Mouse (Mus musculus) midbrain, embryonic 15.5 days (tissue): ENCODE data around the gene Msi2. TPM values are rescaled to one million over a fixed set of nuclear protein-coding genes. Genes with fewer than 3 reads are reported as not detected.

Experiments
- ATAC-seq: fragments of 200-750 bp; cut with Nextera tagmentation; replicated peaks from 2 replicates; pipeline ENCODE4 v1.8.0; 2017; ENCODE audit warnings: moderate TSS enrichment
- H3K27ac ChIP-seq: fragments of 300-500 bp; sonication (generic); 2 replicates; pipeline ENCODE4 v1.5.1; 2015; ENCODE audit warnings: mild to moderate bottlenecking, inconsistent platforms
- H3K27me3 ChIP-seq: fragments of 300-500 bp; sonication (generic); replicated peaks from 2 replicates; pipeline ENCODE4 v1.6.1; 2015; ENCODE audit warnings: inconsistent platforms
- H3K36me3 ChIP-seq: fragments of 300-500 bp; sonication (generic); replicated peaks from 2 replicates; pipeline ENCODE4 v1.6.1; 2015; ENCODE audit warnings: inconsistent platforms
- H3K4me1 ChIP-seq: fragments of 300-500 bp; sonication (generic); 2 replicates; pipeline ENCODE4 v1.6.1; 2015; ENCODE audit warnings: inconsistent platforms
- H3K4me2 ChIP-seq: fragments of 300-500 bp; sonication (generic); 2 replicates; pipeline ENCODE4 v1.6.1; 2015; ENCODE audit warnings: inconsistent platforms, mild to moderate bottlenecking, moderate library complexity
- H3K4me3 ChIP-seq: fragments of 300-500 bp; sonication (generic); 2 replicates; pipeline ENCODE4 v1.5.1; 2015; ENCODE audit warnings: mild to moderate bottlenecking, inconsistent platforms
- H3K9ac ChIP-seq: fragments of 300-500 bp; sonication (generic); 2 replicates; pipeline ENCODE4 v1.6.1; 2015; ENCODE audit warnings: mild to moderate bottlenecking, inconsistent platforms
- H3K9me3 ChIP-seq: fragments of 300-500 bp; sonication (generic); 2 replicates; pipeline ENCODE4 v1.6.1; 2016; ENCODE audit warnings: inconsistent platforms
- WGBS: fragments of 180-500 bp; shearing (Covaris S2); methylation state at CpG from one replicate; pipeline ENCODE4 v1.1.7; 2015; ENCODE audit warnings: mixed read lengths; 5-methylcytosine and 5-hydroxymethylcytosine counted together
- polyA plus RNA-seq: library from polyadenylated mRNA; unstranded; fragments of >200 nt; fragmentation: Nextera tagmentation; extraction: Ambion mirVana; gene quantifications from 2 replicates; pipeline ENCODE4 v1.2.1, GENCODE M21; 2015

The Msi2 gene
- polyA plus RNA-seq, 1 experiment from 2014 or later: 33.6 TPM

- Histone ChIP-seq H3K27ac (no peak overlapping the region), H3K9me3 (no peaks in the 10 kb centered on the region), H3K9ac (no peak overlapping the region), H3K4me3 (no peak overlapping the region), H3K27me3 (no peaks in the 10 kb centered on the region), H3K36me3 (no peaks in the 10 kb centered on the region), H3K4me2 (no peak overlapping the region), H3K4me1 (peaks cover 42% of the 10 kb centered on the region)
- WGBS: 93% methylated on average over 3 of the region's 3 CpGs
- no peak for ATAC-seq
These were observed 223.3 kb downstream of the Msi2 start for GRCm38 (mm10) chr11:88495018-88495417.

DNA sequence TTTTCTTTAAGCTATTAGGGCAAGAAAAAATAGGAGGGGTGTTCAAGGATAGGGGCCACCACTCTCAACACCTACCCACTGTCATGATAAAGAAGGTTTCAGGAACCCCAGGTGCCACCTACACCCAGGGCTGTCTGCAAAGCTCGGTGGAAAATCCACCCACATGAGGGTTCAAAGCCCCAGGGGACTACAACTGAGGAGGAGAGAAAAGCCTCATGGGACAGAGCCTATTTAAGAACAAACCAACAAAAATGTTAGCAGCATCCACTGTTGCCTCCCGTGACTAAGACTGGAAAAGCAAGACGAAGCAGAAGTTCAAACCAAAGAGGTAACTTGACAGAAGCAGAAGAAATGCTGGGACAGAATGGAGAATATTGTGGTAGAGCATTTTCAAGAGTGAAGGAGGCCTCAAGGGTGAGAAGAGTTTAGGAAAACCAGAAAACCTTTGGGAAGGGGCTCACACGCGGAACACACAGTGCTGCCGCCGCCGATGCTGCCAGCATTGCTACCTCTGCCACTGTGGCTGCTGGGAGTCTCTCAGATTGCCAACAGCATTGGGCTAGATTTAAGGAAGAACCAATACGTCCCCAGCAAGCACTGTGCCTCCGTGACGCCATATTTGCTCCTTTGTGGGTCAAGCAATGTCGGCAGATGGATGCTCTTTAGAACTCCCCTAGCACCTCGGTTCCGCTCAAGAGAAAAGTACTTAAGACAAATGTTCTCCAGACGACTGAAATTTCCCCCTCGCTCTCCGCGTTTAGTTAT, 224.3 kb downstream of the Msi2 start:
- ATAC-seq: no peak
- H3K27me3 ChIP-seq: no peaks in the 10 kb centered on the region
- no peaks in the 10 kb centered on the region for H3K36me3 ChIP-seq
- 0 out of 2 replicates have a peak overlapping the region, but pooled peaks have one; percentile 10 for H3K27ac ChIP-seq
- H3K4me3 ChIP-seq: no peak overlapping the region
- 87% methylated on average over 18 of the region's 18 CpGs for WGBS
- no peaks in the 10 kb centered on the region for H3K9me3 ChIP-seq
- H3K4me1 ChIP-seq: peaks cover 53% of the 10 kb centered on the region
- no peak overlapping the region for H3K4me2 ChIP-seq
- H3K9ac ChIP-seq: no peak overlapping the region

DNA sequence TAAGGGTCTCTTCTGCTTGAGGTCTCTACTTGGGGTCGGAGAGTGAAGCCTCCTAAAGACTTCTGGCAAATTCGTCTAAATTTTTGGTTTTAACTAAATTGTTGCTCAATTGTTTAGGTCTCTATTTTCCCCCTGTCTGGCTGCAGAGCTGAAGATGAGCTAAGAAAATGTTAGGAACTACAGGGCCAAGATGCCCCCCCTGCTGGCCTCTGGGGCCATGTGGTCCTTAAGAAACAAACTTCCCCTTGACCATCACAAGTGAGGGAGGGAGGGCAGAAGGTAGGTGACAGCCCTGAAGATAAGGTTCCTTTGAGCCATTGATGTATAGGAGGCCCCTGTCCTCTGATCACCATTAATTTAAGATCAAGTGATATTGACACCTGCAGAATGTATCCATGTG, 225.7 kb downstream of the Msi2 start:
- Histone ChIP-seq H3K4me3 (no peak overlapping the region), H3K4me1 (peaks cover 55% of the 10 kb centered on the region), H3K36me3 (no peaks in the 10 kb centered on the region), H3K4me2 (no peak overlapping the region), H3K9ac (no peak overlapping the region), H3K27ac (no peak overlapping the region), H3K27me3 (no peaks in the 10 kb centered on the region), H3K9me3 (no peaks in the 10 kb centered on the region)
- no peak for ATAC-seq
- WGBS: 93% methylated on average over 2 of the region's 2 CpGs

- no peaks in the 10 kb centered on the region for H3K9me3 ChIP-seq
- no peak overlapping the region for H3K4me3 ChIP-seq
- ATAC-seq: no peak
- no peak overlapping the region for H3K9ac ChIP-seq
- no peaks in the 10 kb centered on the region for H3K36me3 ChIP-seq
- H3K4me1 ChIP-seq: peaks cover 56% of the 10 kb centered on the region
- H3K27me3 ChIP-seq: no peaks in the 10 kb centered on the region
- 75% methylated on average over 4 of the region's 4 CpGs for WGBS
- peak overlapping the region; percentile 66 for H3K27ac ChIP-seq
- H3K4me2 ChIP-seq: no peak overlapping the region
These were observed 228.3 kb downstream of the Msi2 start for GRCm38 (mm10) chr11:88489985-88490384.

DNA sequence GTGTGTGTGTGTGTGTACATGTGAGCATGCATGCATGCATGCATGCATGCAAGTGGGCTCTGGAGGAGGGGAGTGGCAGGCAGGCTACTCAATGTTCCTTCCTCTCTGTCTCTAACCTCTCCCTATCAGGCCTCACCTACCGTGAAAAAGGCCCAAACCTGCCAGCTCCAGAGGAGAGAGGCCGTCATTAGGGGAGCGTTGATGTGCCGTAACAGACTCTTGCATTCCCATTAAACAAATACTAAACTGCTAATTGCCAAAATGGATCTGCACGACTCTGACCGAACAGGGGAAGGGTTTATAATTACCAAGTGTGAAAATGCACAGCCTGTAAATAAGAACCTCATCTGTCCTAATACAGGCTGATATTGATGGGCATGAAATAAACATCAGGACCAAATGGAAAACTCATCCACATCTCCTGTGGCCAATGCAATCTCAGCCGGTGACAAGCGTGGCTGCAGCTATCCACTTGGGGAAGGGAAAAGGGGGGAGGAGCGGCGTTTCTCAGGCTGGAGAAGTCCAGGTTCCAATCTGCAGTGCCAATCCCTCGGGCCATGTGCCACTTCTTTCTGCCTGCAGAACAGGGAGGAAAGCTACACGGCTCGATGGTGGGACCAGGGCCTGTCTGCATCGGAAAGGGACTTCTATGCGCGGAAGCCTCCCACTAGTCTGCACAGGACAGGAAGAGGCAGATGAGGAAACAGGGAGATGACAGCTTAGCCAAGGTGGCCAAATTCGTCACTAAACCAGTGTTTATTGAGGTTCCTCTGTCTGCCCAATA, 229.2 kb downstream of the Msi2 start:
- no peak overlapping the region for H3K9ac ChIP-seq
- peak; percentile 45; the same call in 1 of the 2 replicates for ATAC-seq
- H3K36me3 ChIP-seq: no peaks in the 10 kb centered on the region
- no peaks in the 10 kb centered on the region for H3K9me3 ChIP-seq
- no peak overlapping the region for H3K4me3 ChIP-seq
- H3K4me1 ChIP-seq: peaks cover 50% of the 10 kb centered on the region
- H3K4me2 ChIP-seq: no peak overlapping the region
- no peaks in the 10 kb centered on the region for H3K27me3 ChIP-seq
- H3K27ac ChIP-seq: peak overlapping the region; percentile 66
- WGBS: 44% methylated on average over 17 of the region's 17 CpGs

- Histone ChIP-seq H3K4me2 (no peak overlapping the region), H3K4me3 (no peak overlapping the region), H3K27me3 (no peaks in the 10 kb centered on the region), H3K36me3 (no peaks in the 10 kb centered on the region), H3K9me3 (no peaks in the 10 kb centered on the region), H3K9ac (no peak overlapping the region), H3K27ac (peak overlapping the region; percentile 66), H3K4me1 (peaks cover 54% of the 10 kb centered on the region)
- peak; percentile 46 for ATAC-seq
- 35% methylated on average over 13 of the region's 13 CpGs for WGBS
These were observed 230.0 kb downstream of the Msi2 start for GRCm38 (mm10) chr11:88488175-88488940.

- ATAC-seq: no peak
- H3K36me3 ChIP-seq: no peaks in the 10 kb centered on the region
- no peaks in the 10 kb centered on the region for H3K9me3 ChIP-seq
- no peaks in the 10 kb centered on the region for H3K27me3 ChIP-seq
- H3K27ac ChIP-seq: no peak overlapping the region
- no peak overlapping the region for H3K4me2 ChIP-seq
- no peak overlapping the region for H3K4me3 ChIP-seq
- no peak overlapping the region for H3K9ac ChIP-seq
- H3K4me1 ChIP-seq: peaks cover 64% of the 10 kb centered on the region
- WGBS: 54% methylated on average over 1 of the region's 1 CpGs
These were observed 232.3 kb downstream of the Msi2 start for GRCm38 (mm10) chr11:88485987-88486386.

DNA sequence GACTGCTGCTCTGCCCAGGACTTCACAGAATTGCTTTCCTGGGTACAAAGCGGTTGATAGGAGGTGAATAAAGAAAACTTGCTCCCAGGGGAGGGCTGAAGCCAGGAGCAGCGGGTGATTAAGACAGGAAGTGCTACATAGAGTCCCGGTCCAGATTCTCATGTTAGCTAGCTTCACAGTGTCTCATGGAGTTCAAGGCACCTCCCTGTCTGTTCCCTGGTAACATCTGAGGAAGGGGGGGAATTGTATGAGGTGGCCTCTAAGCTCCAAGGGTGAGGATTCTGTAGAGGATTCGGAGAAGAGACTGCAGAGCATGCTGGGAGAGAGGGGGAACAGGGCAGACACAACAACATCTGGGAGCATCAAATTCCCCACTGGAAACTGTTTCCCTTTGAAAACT, 233.2 kb downstream of the Msi2 start:
- Histone ChIP-seq H3K9ac (no peak overlapping the region), H3K9me3 (no peaks in the 10 kb centered on the region), H3K36me3 (no peaks in the 10 kb centered on the region), H3K27ac (0 out of 2 replicates have a peak overlapping the region, but pooled peaks have one; percentile 1), H3K4me1 (peaks cover 69% of the 10 kb centered on the region), H3K27me3 (no peaks in the 10 kb centered on the region), H3K4me3 (no peak overlapping the region), H3K4me2 (no peak overlapping the region)
- no peak for ATAC-seq
- WGBS: 20% methylated on average over 4 of the region's 4 CpGs

DNA sequence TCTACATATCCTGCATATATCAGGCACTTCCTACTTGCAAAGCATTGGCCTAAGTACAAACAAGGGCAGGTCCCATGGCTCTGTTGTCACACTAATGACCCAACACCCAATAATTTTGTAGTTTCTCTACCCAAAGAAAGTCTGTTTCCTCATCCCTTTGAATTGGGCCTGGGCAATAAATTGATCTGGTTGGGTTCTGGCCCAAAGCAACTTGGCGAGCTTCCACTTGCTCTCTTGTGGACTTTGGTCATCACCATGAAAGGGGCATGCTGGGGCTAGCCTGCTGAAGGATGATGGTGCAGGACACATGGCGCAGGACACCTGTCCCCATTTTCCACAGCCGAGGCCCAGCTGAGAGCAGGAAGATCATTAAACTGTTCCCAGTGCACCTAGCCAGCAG, 234.3 kb downstream of the Msi2 start:
- Histone ChIP-seq H3K9me3 (no peaks in the 10 kb centered on the region), H3K4me1 (peaks cover 68% of the 10 kb centered on the region), H3K4me2 (no peak overlapping the region), H3K36me3 (no peaks in the 10 kb centered on the region), H3K9ac (no peak overlapping the region), H3K27me3 (no peaks in the 10 kb centered on the region), H3K27ac (peak overlapping the region; percentile 85; the same call in 1 of the 2 replicates), H3K4me3 (no peak overlapping the region)
- ATAC-seq: no peak
- WGBS: 90% methylated on average over 3 of the region's 3 CpGs

- Histone ChIP-seq H3K4me1 (peaks cover 65% of the 10 kb centered on the region), H3K9ac (no peak overlapping the region), H3K27ac (peak overlapping the region; percentile 85), H3K27me3 (no peaks in the 10 kb centered on the region), H3K4me3 (no peak overlapping the region), H3K4me2 (no peak overlapping the region), H3K36me3 (no peaks in the 10 kb centered on the region), H3K9me3 (no peaks in the 10 kb centered on the region)
- 0 out of 2 replicates have a peak, but pooled peaks have one; percentile 21 for ATAC-seq
- WGBS: 9% methylated on average over 11 of the region's 11 CpGs
These were observed 235.7 kb downstream of the Msi2 start for GRCm38 (mm10) chr11:88482636-88483035.

DNA sequence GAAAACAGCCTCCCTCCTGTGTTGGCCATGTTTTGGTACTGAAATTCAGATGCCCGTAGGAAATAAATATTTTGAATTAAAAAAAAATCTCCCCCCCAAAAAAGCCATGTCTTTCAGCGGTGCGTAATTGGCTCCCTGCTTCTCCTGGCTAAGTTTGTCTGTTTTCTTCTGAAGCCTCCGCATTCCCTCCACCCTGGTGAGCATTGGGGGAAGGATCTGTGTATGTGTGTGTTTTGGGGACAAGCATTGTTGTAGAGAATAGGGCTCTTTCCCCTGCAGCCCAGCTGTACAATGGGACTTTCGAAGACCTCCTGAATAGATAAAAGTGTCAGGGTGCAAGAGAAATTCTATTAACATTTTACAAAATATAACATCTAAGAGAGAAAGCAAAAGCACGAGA, 236.1 kb downstream of the Msi2 start:
- no peak overlapping the region for H3K4me2 ChIP-seq
- peak overlapping the region; percentile 85 for H3K27ac ChIP-seq
- no peak overlapping the region for H3K4me3 ChIP-seq
- H3K9me3 ChIP-seq: no peaks in the 10 kb centered on the region
- H3K9ac ChIP-seq: no peak overlapping the region
- peaks cover 65% of the 10 kb centered on the region for H3K4me1 ChIP-seq
- peak; percentile 46; the same call in 1 of the 2 replicates for ATAC-seq
- no peaks in the 10 kb centered on the region for H3K36me3 ChIP-seq
- H3K27me3 ChIP-seq: no peaks in the 10 kb centered on the region
- 12% methylated on average over 6 of the region's 6 CpGs for WGBS

GRCm38 (mm10) chr11:88481602-88482161, 236.6 kb downstream of the Msi2 start:
- Histone ChIP-seq H3K36me3 (no peaks in the 10 kb centered on the region), H3K4me2 (peak overlapping the region; percentile 0; the same call in 1 of the 2 replicates), H3K27ac (peak overlapping the region; percentile 85), H3K9me3 (no peaks in the 10 kb centered on the region), H3K4me1 (peaks cover 65% of the 10 kb centered on the region), H3K9ac (no peak overlapping the region), H3K4me3 (no peak overlapping the region), H3K27me3 (no peaks in the 10 kb centered on the region)
- peak; percentile 70 for ATAC-seq
- 13% methylated on average over 7 of the region's 7 CpGs for WGBS
